Mouse (Mus musculus): ENCODE data around the gene Nsun7. TPM values are rescaled to one million over a fixed set of nuclear protein-coding genes. Genes with fewer than 3 reads are reported as not detected.

The Nsun7 gene
- polyA plus RNA-seq, 1 experiment: 0.02 TPM

- DNase-seq (ENCODE audit: low read depth in 1 of 2, low spot score in 2 of 2): no peak
- WGBS: 96% methylated on average over 11 of the region's 11 CpGs
- Histone ChIP-seq H3K4me1 (ENCODE audit: control insufficient read depth, insufficient read depth, insufficient read length) (no peaks in the 10 kb centered on the region), H3K27me3 (ENCODE audit: control insufficient read depth, insufficient read depth, low read length) (no peaks in the 10 kb centered on the region), H3K36me3 (ENCODE audit: control insufficient read depth, insufficient read depth, low read length) (no peaks in the 10 kb centered on the region), H3K27ac (ENCODE audit: insufficient read depth, low read length) (no peak overlapping the region), H3K4me3 (ENCODE audit: extremely low read depth, insufficient read depth, insufficient read length) (no peak overlapping the region)
- TF ChIP-seq POLR2A (IDR thresholded peaks at IDR 0.05; ENCODE audit: low read depth, low read length): no peak
- TF ChIP-seq CTCF (IDR thresholded peaks at IDR 0.05; ENCODE audit: extremely low read depth, insufficient read depth, insufficient read length, insufficient replicate concordance): no peak
These were observed 51.1 kb downstream of the Nsun7 start for GRCm38 (mm10) chr5:66310806-66311205.

GRCm38 (mm10) chr5:66315791-66316190 is 56.1 kb downstream of the Nsun7 start:
- TF ChIP-seq CTCF (IDR thresholded peaks at IDR 0.05; ENCODE audit: extremely low read depth, insufficient read depth, insufficient read length, insufficient replicate concordance): no peak
- no peak for TF ChIP-seq POLR2A (IDR thresholded peaks at IDR 0.05; ENCODE audit: low read depth, low read length)
- no peaks in the 10 kb centered on the region for H3K4me1 ChIP-seq (ENCODE audit: control insufficient read depth, insufficient read depth, insufficient read length)
- no peak for DNase-seq (ENCODE audit: low read depth in 1 of 2, low spot score in 2 of 2)
- no peak overlapping the region for H3K4me3 ChIP-seq (ENCODE audit: extremely low read depth, insufficient read depth, insufficient read length)
- 94% methylated on average over 5 of the region's 5 CpGs for WGBS
- H3K27ac ChIP-seq (ENCODE audit: insufficient read depth, low read length): no peak overlapping the region
- H3K36me3 ChIP-seq (ENCODE audit: control insufficient read depth, insufficient read depth, low read length): no peaks in the 10 kb centered on the region
- H3K27me3 ChIP-seq (ENCODE audit: control insufficient read depth, insufficient read depth, low read length): no peaks in the 10 kb centered on the region

- WGBS: 55% methylated on average over 6 of the region's 6 CpGs
- no peaks in the 10 kb centered on the region for H3K4me1 ChIP-seq (ENCODE audit: control insufficient read depth, insufficient read depth, insufficient read length)
These were observed 59.6 kb downstream of the Nsun7 start for GRCm38 (mm10) chr5:66319341-66319740.

GRCm38 (mm10) chr5:66319827-66320404 is 60.2 kb downstream of the Nsun7 start:
- H3K36me3 ChIP-seq (ENCODE audit: control insufficient read depth, insufficient read depth, low read length): no peaks in the 10 kb centered on the region
- 89% methylated on average over 14 of the region's 14 CpGs for WGBS

More at GRCm38 (mm10) chr5:66319341-66319740, 59.6 kb downstream of the Nsun7 start:
- Histone ChIP-seq H3K27ac (ENCODE audit: insufficient read depth, low read length) (no peak overlapping the region), H3K36me3 (ENCODE audit: control insufficient read depth, insufficient read depth, low read length) (no peaks in the 10 kb centered on the region), H3K27me3 (ENCODE audit: control insufficient read depth, insufficient read depth, low read length) (no peaks in the 10 kb centered on the region), H3K4me3 (ENCODE audit: extremely low read depth, insufficient read depth, insufficient read length) (no peak overlapping the region)
- TF ChIP-seq POLR2A (IDR thresholded peaks at IDR 0.05; ENCODE audit: low read depth, low read length) (no peak), CTCF (IDR thresholded peaks at IDR 0.05; ENCODE audit: extremely low read depth, insufficient read depth, insufficient read length, insufficient replicate concordance) (peak; percentile 30; the same call in 1 of the 2 replicates)
- peak; percentile 18 to 62 for DNase-seq (ENCODE audit: low read depth in 1 of 2, low spot score in 2 of 2)

GRCm38 (mm10) chr5:66323131-66323530 is 63.4 kb downstream of the Nsun7 start:
- Histone ChIP-seq H3K27me3 (ENCODE audit: control insufficient read depth, insufficient read depth, low read length) (no peaks in the 10 kb centered on the region), H3K4me1 (ENCODE audit: control insufficient read depth, insufficient read depth, insufficient read length) (no peaks in the 10 kb centered on the region), H3K4me3 (ENCODE audit: extremely low read depth, insufficient read depth, insufficient read length) (no peak overlapping the region), H3K27ac (ENCODE audit: insufficient read depth, low read length) (no peak overlapping the region), H3K36me3 (ENCODE audit: control insufficient read depth, insufficient read depth, low read length) (no peaks in the 10 kb centered on the region)
- TF ChIP-seq CTCF (IDR thresholded peaks at IDR 0.05; ENCODE audit: extremely low read depth, insufficient read depth, insufficient read length, insufficient replicate concordance) (no peak), POLR2A (IDR thresholded peaks at IDR 0.05; ENCODE audit: low read depth, low read length) (no peak)
- WGBS: 28% methylated on average over 4 of the region's 4 CpGs
- no peak for DNase-seq (ENCODE audit: low read depth in 1 of 2, low spot score in 2 of 2)

More at GRCm38 (mm10) chr5:66319827-66320404, 60.2 kb downstream of the Nsun7 start:
- H3K4me3 ChIP-seq (ENCODE audit: extremely low read depth, insufficient read depth, insufficient read length): no peak overlapping the region
- DNase-seq (ENCODE audit: low read depth in 1 of 2, low spot score in 2 of 2): no peak
- no peak overlapping the region for H3K27ac ChIP-seq (ENCODE audit: insufficient read depth, low read length)
- no peaks in the 10 kb centered on the region for H3K27me3 ChIP-seq (ENCODE audit: control insufficient read depth, insufficient read depth, low read length)
- no peaks in the 10 kb centered on the region for H3K4me1 ChIP-seq (ENCODE audit: control insufficient read depth, insufficient read depth, insufficient read length)
- TF ChIP-seq CTCF (IDR thresholded peaks at IDR 0.05; ENCODE audit: extremely low read depth, insufficient read depth, insufficient read length, insufficient replicate concordance) (no peak), POLR2A (IDR thresholded peaks at IDR 0.05; ENCODE audit: low read depth, low read length) (no peak)

GRCm38 (mm10) chr5:66323603-66324002 is 63.9 kb downstream of the Nsun7 start:
- TF ChIP-seq CTCF (IDR thresholded peaks at IDR 0.05; ENCODE audit: extremely low read depth, insufficient read depth, insufficient read length, insufficient replicate concordance): no peak
- TF ChIP-seq POLR2A (IDR thresholded peaks at IDR 0.05; ENCODE audit: low read depth, low read length): no peak
- WGBS: 41% methylated on average over 11 of the region's 11 CpGs
- H3K27me3 ChIP-seq (ENCODE audit: control insufficient read depth, insufficient read depth, low read length): no peaks in the 10 kb centered on the region
- DNase-seq (ENCODE audit: low read depth in 1 of 2, low spot score in 2 of 2): no peak
- H3K4me1 ChIP-seq (ENCODE audit: control insufficient read depth, insufficient read depth, insufficient read length): no peaks in the 10 kb centered on the region
- H3K36me3 ChIP-seq (ENCODE audit: control insufficient read depth, insufficient read depth, low read length): no peaks in the 10 kb centered on the region
- no peak overlapping the region for H3K4me3 ChIP-seq (ENCODE audit: extremely low read depth, insufficient read depth, insufficient read length)
- no peak overlapping the region for H3K27ac ChIP-seq (ENCODE audit: insufficient read depth, low read length)

- H3K27ac ChIP-seq (ENCODE audit: insufficient read depth, low read length): no peak overlapping the region
- no peak for DNase-seq (ENCODE audit: low read depth in 1 of 2, low spot score in 2 of 2)
- H3K36me3 ChIP-seq (ENCODE audit: control insufficient read depth, insufficient read depth, low read length): no peaks in the 10 kb centered on the region
- H3K4me1 ChIP-seq (ENCODE audit: control insufficient read depth, insufficient read depth, insufficient read length): no peaks in the 10 kb centered on the region
- no peaks in the 10 kb centered on the region for H3K27me3 ChIP-seq (ENCODE audit: control insufficient read depth, insufficient read depth, low read length)
- WGBS: 74% methylated on average over 7 of the region's 7 CpGs
- TF ChIP-seq CTCF (IDR thresholded peaks at IDR 0.05; ENCODE audit: extremely low read depth, insufficient read depth, insufficient read length, insufficient replicate concordance) (peak; percentile 57; the same call in 1 of the 2 replicates), POLR2A (IDR thresholded peaks at IDR 0.05; ENCODE audit: low read depth, low read length) (no peak)
- H3K4me3 ChIP-seq (ENCODE audit: extremely low read depth, insufficient read depth, insufficient read length): no peak overlapping the region
These were observed 66.7 kb downstream of the Nsun7 start for GRCm38 (mm10) chr5:66326395-66326794.

Measured in spleen, adult 2 months (tissue).